Mouse (Mus musculus): Measurements from ENCODE around the gene Gm11084. TPM values are rescaled to one million over a fixed set of nuclear protein-coding genes. Genes with fewer than 3 reads are reported as not detected.
A peak's percentile ranks its signal among the peaks of the same experiment; 100 is the strongest.

Gene Gm11084
- polyA plus RNA-seq, 1 experiment from 2014 or later: not detected

DNA sequence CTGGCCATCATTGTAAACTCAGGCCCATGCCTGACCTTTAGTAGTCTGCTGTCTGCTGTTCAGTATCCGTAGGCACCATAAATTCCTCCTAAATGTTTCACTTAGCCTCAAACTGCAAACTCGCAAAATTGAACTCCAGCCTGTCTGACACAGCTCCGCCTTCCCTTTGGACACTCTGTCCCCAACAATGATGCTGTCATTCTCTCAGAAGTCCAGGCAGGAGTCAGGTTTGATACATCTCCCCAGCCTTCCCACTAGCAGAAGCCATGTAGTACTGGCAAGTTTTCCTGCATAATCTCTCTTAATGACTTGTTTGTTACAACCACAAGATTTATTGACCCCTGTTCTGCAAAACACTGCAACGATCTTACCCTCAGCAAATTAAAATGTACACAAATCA is 1.7 kb downstream of the Gm11084 start:
- H3K4me1 ChIP-seq (ENCODE audit: insufficient read depth): peaks cover 16% of the 10 kb centered on the region
- no peak overlapping the region for H3K9ac ChIP-seq (replicated peaks)
- TF ChIP-seq EP300 (IDR thresholded peaks at IDR 0.05; ENCODE audit: low read depth) (no peak), CTCF (IDR thresholded peaks at IDR 0.05; ENCODE audit: low read depth) (no peak)
- DNase-seq: no peak
- H3K27ac ChIP-seq (ENCODE audit: low read depth): peak overlapping the region; percentile 13; the same call in 1 of the 2 replicates
- no peak overlapping the region for H3K4me2 ChIP-seq (ENCODE audit: low read depth, low read length)
- H3K27me3 ChIP-seq (ENCODE audit: insufficient read depth, low read length): no peaks in the 10 kb centered on the region
- H3K36me3 ChIP-seq (replicated peaks; ENCODE audit: insufficient read depth, low read length): no peaks in the 10 kb centered on the region
- H3K4me3 ChIP-seq (ENCODE audit: low read depth, low read length): no peak overlapping the region
- 75% methylated on average over 4 of the region's 4 CpGs for WGBS (ENCODE audit: insufficient replicate concordance)
- no peak for ATAC-seq
- peaks cover 4% of the 10 kb centered on the region for H3K9me3 ChIP-seq (ENCODE audit: low read length)

DNA sequence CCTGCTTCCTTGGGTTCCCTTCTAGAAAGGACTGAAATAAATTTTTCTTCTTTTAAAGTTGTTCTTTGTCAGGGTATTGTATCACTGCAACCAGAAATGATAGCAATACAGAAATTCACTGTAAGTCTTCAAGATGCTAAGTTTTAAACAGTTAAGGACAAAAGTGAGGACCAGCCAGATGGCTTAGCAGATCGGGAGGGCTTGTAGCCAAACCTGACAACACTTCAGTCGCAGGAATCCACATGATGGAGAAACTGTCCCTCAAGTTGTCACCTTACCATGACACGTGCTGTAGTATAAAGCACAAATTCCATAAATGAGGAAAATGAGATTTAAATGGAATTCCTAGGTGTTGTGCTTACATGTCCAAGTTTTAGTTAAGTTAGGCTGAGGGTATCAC is 3.3 kb downstream of the Gm11084 start:
- Histone ChIP-seq H3K27me3 (ENCODE audit: insufficient read depth, low read length) (no peaks in the 10 kb centered on the region), H3K4me2 (ENCODE audit: low read depth, low read length) (no peak overlapping the region), H3K4me3 (ENCODE audit: low read depth, low read length) (no peak overlapping the region), H3K4me1 (ENCODE audit: insufficient read depth) (peaks cover 16% of the 10 kb centered on the region), H3K9me3 (ENCODE audit: low read length) (no peaks in the 10 kb centered on the region), H3K9ac (replicated peaks) (no peak overlapping the region), H3K36me3 (replicated peaks; ENCODE audit: insufficient read depth, low read length) (no peaks in the 10 kb centered on the region), H3K27ac (ENCODE audit: low read depth) (no peak overlapping the region)
- WGBS (ENCODE audit: insufficient replicate concordance): 87% methylated on average over 3 of the region's 3 CpGs
- no peak for DNase-seq
- no peak for ATAC-seq
- no peak for TF ChIP-seq EP300 (IDR thresholded peaks at IDR 0.05; ENCODE audit: low read depth)
- TF ChIP-seq CTCF (IDR thresholded peaks at IDR 0.05; ENCODE audit: low read depth): no peak

DNA sequence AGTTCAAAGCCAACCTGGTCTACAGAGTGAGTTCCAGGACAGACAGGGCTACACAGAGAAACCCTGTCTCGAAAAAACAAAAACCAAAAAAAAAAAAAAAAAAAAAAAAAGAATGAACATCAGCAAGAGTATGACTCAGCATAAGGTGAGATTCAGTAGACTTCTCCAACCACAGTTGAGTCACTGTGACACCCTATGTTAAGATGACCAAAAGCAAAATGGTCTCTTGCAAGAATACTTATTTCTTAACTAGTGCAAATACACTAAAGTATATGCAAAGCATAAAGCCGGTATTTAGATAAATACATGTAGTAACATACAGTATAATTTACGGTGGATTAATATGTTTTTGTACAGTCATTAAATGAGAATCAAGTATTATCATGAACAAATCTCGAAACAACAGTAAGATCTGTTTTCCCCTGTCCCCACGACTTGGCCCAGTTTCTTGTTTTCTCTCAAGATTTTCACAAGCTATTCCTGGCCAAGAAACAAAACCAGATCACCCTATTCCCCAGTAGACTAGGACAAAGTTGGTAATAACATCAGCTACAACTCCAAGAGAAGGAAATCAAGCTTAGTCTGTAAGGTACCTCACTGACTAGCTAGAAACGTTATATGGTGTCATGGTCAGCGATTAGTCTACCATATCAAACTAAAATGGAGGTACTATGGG is 4.3 kb downstream of the Gm11084 start:
- 85% methylated on average over 7 of the region's 7 CpGs for WGBS (ENCODE audit: insufficient replicate concordance)
- TF ChIP-seq CTCF (IDR thresholded peaks at IDR 0.05; ENCODE audit: low read depth) (no peak), EP300 (IDR thresholded peaks at IDR 0.05; ENCODE audit: low read depth) (no peak)
- ATAC-seq (no peak), DNase-seq (no peak)
- Histone ChIP-seq H3K36me3 (replicated peaks; ENCODE audit: insufficient read depth, low read length) (no peaks in the 10 kb centered on the region), H3K27ac (ENCODE audit: low read depth) (peak overlapping the region; percentile 100; the same call in 1 of the 2 replicates), H3K9me3 (ENCODE audit: low read length) (no peaks in the 10 kb centered on the region), H3K9ac (replicated peaks) (no peak overlapping the region), H3K4me3 (ENCODE audit: low read depth, low read length) (no peak overlapping the region), H3K4me2 (ENCODE audit: low read depth, low read length) (peak overlapping the region; percentile 70; the same call in 1 of the 2 replicates), H3K27me3 (ENCODE audit: insufficient read depth, low read length) (no peaks in the 10 kb centered on the region), H3K4me1 (ENCODE audit: insufficient read depth) (peaks cover 16% of the 10 kb centered on the region)

DNA sequence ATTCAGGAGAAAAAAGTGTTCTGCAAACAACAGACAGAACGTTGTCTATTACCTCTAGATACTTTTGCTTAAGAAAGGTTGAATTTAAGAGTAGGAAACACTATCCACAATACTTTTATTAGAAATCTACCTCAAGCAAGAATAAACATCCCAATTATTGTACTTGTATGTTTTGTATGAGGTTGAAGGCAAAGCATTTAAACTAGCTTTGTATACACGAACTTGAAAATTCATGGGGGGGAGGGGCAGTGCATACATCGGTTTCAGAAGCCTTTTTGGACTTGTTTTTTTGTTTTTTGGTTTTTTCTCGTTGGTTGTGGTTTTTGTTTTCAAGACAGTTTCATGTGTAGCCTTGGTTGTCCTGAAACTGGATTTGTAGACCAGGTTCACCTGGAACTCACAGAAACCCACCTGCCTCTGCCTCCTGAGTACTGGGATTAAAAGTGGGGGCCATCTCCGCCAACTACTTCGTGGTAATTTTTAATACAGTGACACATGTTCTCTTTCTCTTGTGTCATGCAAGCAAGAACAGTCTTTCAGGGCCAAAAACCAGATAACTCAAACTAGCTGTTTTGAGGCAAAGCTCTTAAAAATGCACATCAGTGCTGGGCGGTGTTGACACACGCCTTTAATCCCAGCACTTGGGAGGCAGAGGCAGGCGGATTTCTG is 4.9 kb downstream of the Gm11084 start:
- 67% methylated on average over 9 of the region's 9 CpGs for WGBS (ENCODE audit: insufficient replicate concordance)
- Histone ChIP-seq H3K9ac (replicated peaks) (peak overlapping the region; percentile 100; the same call in 1 of the 2 replicates), H3K27ac (ENCODE audit: low read depth) (peak overlapping the region; percentile 100; the same call in 1 of the 2 replicates), H3K36me3 (replicated peaks; ENCODE audit: insufficient read depth, low read length) (no peaks in the 10 kb centered on the region), H3K27me3 (ENCODE audit: insufficient read depth, low read length) (no peaks in the 10 kb centered on the region), H3K9me3 (ENCODE audit: low read length) (no peaks in the 10 kb centered on the region), H3K4me2 (ENCODE audit: low read depth, low read length) (peak overlapping the region; percentile 70), H3K4me1 (ENCODE audit: insufficient read depth) (peaks cover 18% of the 10 kb centered on the region), H3K4me3 (ENCODE audit: low read depth, low read length) (peak overlapping the region; percentile 98)
- TF ChIP-seq EP300 (IDR thresholded peaks at IDR 0.05; ENCODE audit: low read depth) (no peak), CTCF (IDR thresholded peaks at IDR 0.05; ENCODE audit: low read depth) (no peak)
- DNase-seq (no peak), ATAC-seq (no peak)

DNA sequence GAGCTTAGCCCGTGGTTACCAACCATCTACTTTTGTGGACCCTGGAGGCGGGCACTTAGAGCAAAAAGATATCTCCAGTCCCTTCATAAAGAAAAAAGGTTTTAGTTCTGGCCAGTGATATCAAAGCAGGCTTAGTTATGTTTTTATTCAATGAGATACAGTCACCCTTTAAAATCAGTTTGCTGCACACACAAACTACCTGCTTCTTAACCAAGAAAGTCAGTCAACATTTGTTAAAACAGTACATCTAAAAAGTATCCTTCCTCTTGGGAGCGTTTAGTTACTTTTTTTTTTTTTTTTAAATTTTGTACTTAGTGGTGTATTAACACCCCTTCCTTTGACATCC is 5.5 kb downstream of the Gm11084 start:
- WGBS (ENCODE audit: insufficient replicate concordance): 10% methylated on average over 3 of the region's 3 CpGs

DNA sequence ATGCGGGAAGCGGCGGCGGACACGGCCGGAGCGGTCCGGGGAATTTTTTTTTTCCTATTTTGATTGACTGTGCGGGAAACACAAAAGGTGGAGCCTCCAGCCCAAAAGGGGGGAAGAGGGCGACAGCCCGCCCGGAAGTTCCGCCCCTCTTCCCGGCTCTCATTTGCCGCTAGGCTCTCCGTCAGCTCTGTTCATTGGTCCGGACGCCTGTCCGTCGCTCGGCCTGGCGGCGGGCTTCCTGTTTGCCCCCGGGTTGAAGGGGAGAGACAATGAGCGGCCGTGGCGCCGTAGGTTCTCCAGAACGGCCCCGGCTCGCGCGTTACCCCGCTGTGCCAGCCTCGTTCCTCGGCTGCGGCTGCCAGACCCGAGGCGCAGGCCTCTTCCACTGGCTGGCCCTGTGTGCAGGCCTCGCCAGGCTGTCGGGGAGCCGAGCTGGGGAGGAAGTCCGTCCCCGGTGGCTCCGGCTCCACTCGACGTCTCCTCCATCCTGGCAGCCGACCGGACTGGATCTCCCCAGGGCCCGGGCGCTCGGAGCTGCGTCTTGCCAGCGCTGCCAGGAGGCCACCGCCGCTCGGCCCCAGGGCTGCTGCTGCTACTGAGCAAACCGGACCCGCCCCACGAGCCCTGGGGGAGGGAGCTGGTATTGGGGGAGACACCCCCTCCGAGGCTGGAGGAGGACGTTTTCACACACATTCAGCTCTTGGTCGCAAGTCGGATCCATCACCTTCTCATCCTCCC is 6.0 kb downstream of the Gm11084 start, which contains the start of gene Sp3:
Sp3 (minus strand) TSS at position 110 of the 738 bp plus-strand sequence.
- Histone ChIP-seq H3K27me3 (ENCODE audit: insufficient read depth, low read length) (no peaks in the 10 kb centered on the region), H3K27ac (ENCODE audit: low read depth) (peak within 1 kb of the TSS; percentile 100), H3K36me3 (replicated peaks; ENCODE audit: insufficient read depth, low read length) (peaks cover 7% of the 10 kb centered on the region; the same call in 1 of the 2 replicates), H3K4me1 (ENCODE audit: insufficient read depth) (peaks cover 27% of the 10 kb centered on the region), H3K4me2 (ENCODE audit: low read depth, low read length) (peak within 1 kb of the TSS; percentile 70), H3K9ac (replicated peaks) (peak within 1 kb of the TSS; percentile 100), H3K4me3 (ENCODE audit: low read depth, low read length) (peak within 1 kb of the TSS; percentile 98), H3K9me3 (ENCODE audit: low read length) (no peaks in the 10 kb centered on the region)
- under 1% methylated on average over 60 of the region's 64 CpGs for WGBS (ENCODE audit: insufficient replicate concordance)
- peak; percentile 97 for DNase-seq
- TF ChIP-seq EP300 (IDR thresholded peaks at IDR 0.05; ENCODE audit: low read depth): no peak
- peak; percentile 74 for ATAC-seq

More for the DNA sequence above, 5.5 kb downstream of the Gm11084 start:
- H3K4me1 ChIP-seq (ENCODE audit: insufficient read depth): peaks cover 22% of the 10 kb centered on the region
- H3K27ac ChIP-seq (ENCODE audit: low read depth): peak overlapping the region; percentile 100
- H3K9me3 ChIP-seq (ENCODE audit: low read length): no peaks in the 10 kb centered on the region
- ATAC-seq (no peak), DNase-seq (no peak)
- no peaks in the 10 kb centered on the region for H3K27me3 ChIP-seq (ENCODE audit: insufficient read depth, low read length)
- peak overlapping the region; percentile 100 for H3K9ac ChIP-seq (replicated peaks)
- 0 out of 2 replicates have a peak, but pooled peaks cover 2% of the 10 kb centered on the region for H3K36me3 ChIP-seq (replicated peaks; ENCODE audit: insufficient read depth, low read length)
- H3K4me3 ChIP-seq (ENCODE audit: low read depth, low read length): peak overlapping the region; percentile 98
- no peak for TF ChIP-seq CTCF (IDR thresholded peaks at IDR 0.05; ENCODE audit: low read depth)
- TF ChIP-seq EP300 (IDR thresholded peaks at IDR 0.05; ENCODE audit: low read depth): no peak; the same call in 1 of the 2 replicates
- peak overlapping the region; percentile 70 for H3K4me2 ChIP-seq (ENCODE audit: low read depth, low read length)
